28 mouse cellular contexts compared by ENCODE assay signal in genomic region chr4:138547556-138547955, GRCm38 (mm10).
A peak's percentile ranks its signal among the peaks of the same experiment; 100 is the strongest.
DNase-seq lines count a peak whose midpoint lies in the region; ATAC-seq lines count a peak whose summit lies in the region.
"Had no signal": no experiment of that assay in that cellular context is flagged by ENCODE, and none has a peak within 500 bp of the region (broad histone marks: within the 10 kb centered on the region; RNA-seq: fewer than 3 reads in every experiment).

No protein-coding gene starts in this region.

- ATAC-seq in hindbrain, embryonic 16.5 days = no peak
- ATAC-seq in hindbrain, embryonic 14.5 days (ENCODE audit: low FRiP score) = no peak
- ATAC-seq in midbrain, embryonic 14.5 days (ENCODE audit: low FRiP score, low TSS enrichment) = no peak
- ATAC-seq in neural tube, embryonic 15.5 days (ENCODE audit: low FRiP score) = no peak
- ATAC-seq in forebrain, embryonic 14.5 days = no peak
- ATAC-seq: CD4-positive, CD25-positive, alpha-beta regulatory T cell, adult 4 months; intestine, embryonic 16.5 days; lung, postnatal 0 days had no signal

- no peak overlapping the region; the same call in 1 of the 2 replicates for H3K4me2 ChIP-seq in hindbrain, embryonic 16.5 days (ENCODE audit: low read length)
- no peak overlapping the region for H3K4me2 ChIP-seq in hindbrain, embryonic 14.5 days (replicated peaks)
- H3K4me2 ChIP-seq in midbrain, embryonic 14.5 days (ENCODE audit: low read length) = peak overlapping the region; percentile 23; the same call in 1 of the 2 replicates
- H3K4me2 ChIP-seq in neural tube, embryonic 15.5 days = peak overlapping the region; percentile 30
- no peak overlapping the region for H3K4me2 ChIP-seq in forebrain, embryonic 14.5 days (ENCODE audit: low read length)
- H3K4me2 ChIP-seq: embryonic facial prominence, embryonic 12.5 days; heart, embryonic 11.5 days; limb, embryonic 13.5 days; liver, embryonic 13.5 days had no signal

- no peaks in the 10 kb centered on the region for H3K9me3 ChIP-seq in hindbrain, embryonic 16.5 days (ENCODE audit: control insufficient read depth, low read length)
- H3K9me3 ChIP-seq in hindbrain, embryonic 14.5 days (ENCODE audit: control insufficient read depth, low read length) = no peaks in the 10 kb centered on the region
- no peaks in the 10 kb centered on the region for H3K9me3 ChIP-seq in midbrain, embryonic 14.5 days (ENCODE audit: control insufficient read depth, low read length)
- no peaks in the 10 kb centered on the region for H3K9me3 ChIP-seq in midbrain, embryonic 10.5 days (replicated peaks)
- H3K9me3 ChIP-seq in neural tube, embryonic 15.5 days (replicated peaks) = no peaks in the 10 kb centered on the region
- no peaks in the 10 kb centered on the region for H3K9me3 ChIP-seq in forebrain, embryonic 14.5 days (replicated peaks; ENCODE audit: control insufficient read depth, low read length)
- H3K9me3 ChIP-seq: embryonic facial prominence, embryonic 12.5 days; forebrain, embryonic 15.5 days; limb, embryonic 13.5 days; liver, embryonic 13.5 days; megakaryocyte, embryonic 14.5 days had no signal

- no peak overlapping the region for H3K27ac ChIP-seq in hindbrain, embryonic 16.5 days (ENCODE audit: low read depth, low read length)
- H3K27ac ChIP-seq in hindbrain, embryonic 14.5 days = no peak overlapping the region
- 0 out of 2 replicates have a peak overlapping the region, but pooled peaks have one; percentile 1 for H3K27ac ChIP-seq in midbrain, embryonic 14.5 days (replicated peaks; ENCODE audit: low read depth, low read length)
- H3K27ac ChIP-seq in midbrain, embryonic 10.5 days (replicated peaks) = no peak overlapping the region
- peak overlapping the region; percentile 69 for H3K27ac ChIP-seq in neural tube, embryonic 15.5 days (replicated peaks)
- no peak overlapping the region for H3K27ac ChIP-seq in forebrain, embryonic 14.5 days (ENCODE audit: low read depth, low read length)
- H3K27ac ChIP-seq: embryonic facial prominence, embryonic 12.5 days; forebrain, embryonic 15.5 days; kidney, postnatal 0 days; limb, embryonic 13.5 days; liver, embryonic 13.5 days; stomach, postnatal 0 days had no signal

- WGBS in hindbrain, embryonic 16.5 days = 20% methylated on average over 10 of the region's 10 CpGs
- 20% methylated on average over 10 of the region's 10 CpGs for WGBS in hindbrain, embryonic 14.5 days
- WGBS in midbrain, embryonic 14.5 days = 24% methylated on average over 10 of the region's 10 CpGs
- 23% methylated on average over 10 of the region's 10 CpGs for WGBS in midbrain, embryonic 10.5 days
- 18% methylated on average over 10 of the region's 10 CpGs for WGBS in neural tube, embryonic 15.5 days
- 24% methylated on average over 10 of the region's 10 CpGs for WGBS in forebrain, embryonic 14.5 days

- peaks cover 19% of the 10 kb centered on the region for H3K4me1 ChIP-seq in hindbrain, embryonic 16.5 days (ENCODE audit: control insufficient read depth, insufficient read depth, low read depth, low read length)
- peaks cover 14% of the 10 kb centered on the region; the same call in 1 of the 2 replicates for H3K4me1 ChIP-seq in hindbrain, embryonic 14.5 days (replicated peaks; ENCODE audit: control insufficient read depth, insufficient read depth, low read length)
- peaks cover 20% of the 10 kb centered on the region for H3K4me1 ChIP-seq in midbrain, embryonic 14.5 days (ENCODE audit: control insufficient read depth, insufficient read depth, low read length)
- peaks cover 21% of the 10 kb centered on the region for H3K4me1 ChIP-seq in midbrain, embryonic 10.5 days
- peaks cover 27% of the 10 kb centered on the region for H3K4me1 ChIP-seq in neural tube, embryonic 15.5 days
- peaks cover 5% of the 10 kb centered on the region for H3K4me1 ChIP-seq in forebrain, embryonic 14.5 days (ENCODE audit: control insufficient read depth, insufficient read depth, low read length)
- H3K4me1 ChIP-seq: embryonic facial prominence, embryonic 12.5 days; liver, embryonic 13.5 days; megakaryocyte, embryonic 14.5 days had no signal

- DNase-seq in hindbrain, embryonic 14.5 days (ENCODE audit: low spot score) = no peak
- no peak for DNase-seq in midbrain, embryonic 14.5 days
- no peak for DNase-seq in midbrain, embryonic 10.5 days (ENCODE audit: low spot score)
- DNase-seq in ZHBTc4 (ENCODE audit: low read depth, low spot score) = peak; percentile 82
- no peak for DNase-seq in right cerebral cortex, adult 2 months (ENCODE audit: low spot score in 2 of 2)
- DNase-seq in forebrain, embryonic 14.5 days (ENCODE audit: low spot score) = no peak
- DNase-seq: cerebellum, adult 9-10 months; cerebellum, postnatal 36 days; embryo, embryonic 11 days; gastrocnemius, postnatal 36 days; heart, adult 18-20 months; heart, postnatal 36 days; liver, embryonic 13.5 days; lung, adult 18-20 months; lung, postnatal 4 days; thymus, adult 18-20 months had no signal

- no peaks in the 10 kb centered on the region for H3K36me3 ChIP-seq in hindbrain, embryonic 16.5 days (ENCODE audit: control insufficient read depth, insufficient read depth, low read length)
- no peaks in the 10 kb centered on the region for H3K36me3 ChIP-seq in hindbrain, embryonic 14.5 days (replicated peaks; ENCODE audit: control insufficient read depth, insufficient read depth)
- no peaks in the 10 kb centered on the region for H3K36me3 ChIP-seq in midbrain, embryonic 14.5 days (ENCODE audit: control insufficient read depth, insufficient read depth, low read length)
- no peaks in the 10 kb centered on the region for H3K36me3 ChIP-seq in midbrain, embryonic 10.5 days
- H3K36me3 ChIP-seq in neural tube, embryonic 15.5 days = no peaks in the 10 kb centered on the region
- no peaks in the 10 kb centered on the region for H3K36me3 ChIP-seq in forebrain, embryonic 14.5 days (ENCODE audit: control insufficient read depth, insufficient read depth, low read length)
- H3K36me3 ChIP-seq: embryonic facial prominence, embryonic 12.5 days; forebrain, embryonic 15.5 days; limb, embryonic 13.5 days; liver, embryonic 13.5 days had no signal

- H3K27me3 ChIP-seq in hindbrain, embryonic 16.5 days (replicated peaks; ENCODE audit: control insufficient read depth, insufficient read depth, low read length) = no peaks in the 10 kb centered on the region; the same call in 1 of the 2 replicates
- H3K27me3 ChIP-seq in hindbrain, embryonic 14.5 days (ENCODE audit: control insufficient read depth, insufficient read depth, low read length) = no peaks in the 10 kb centered on the region
- no peaks in the 10 kb centered on the region for H3K27me3 ChIP-seq in midbrain, embryonic 14.5 days (ENCODE audit: control insufficient read depth, insufficient read depth, low read length)
- H3K27me3 ChIP-seq in midbrain, embryonic 10.5 days (ENCODE audit: low read depth, poor library complexity, severe bottlenecking) = peaks cover 20% of the 10 kb centered on the region
- H3K27me3 ChIP-seq in neural tube, embryonic 15.5 days (replicated peaks) = no peaks in the 10 kb centered on the region
- H3K27me3 ChIP-seq in forebrain, embryonic 14.5 days (replicated peaks; ENCODE audit: control insufficient read depth, insufficient read depth, low read length) = no peaks in the 10 kb centered on the region
- H3K27me3 ChIP-seq: forebrain, embryonic 15.5 days; liver, embryonic 13.5 days had no signal

- 0 out of 2 replicates have a peak overlapping the region, but pooled peaks have one; percentile 25 for H3K9ac ChIP-seq in hindbrain, embryonic 16.5 days (ENCODE audit: low read depth, low read length)
- no peak overlapping the region for H3K9ac ChIP-seq in hindbrain, embryonic 14.5 days
- H3K9ac ChIP-seq in midbrain, embryonic 14.5 days (replicated peaks; ENCODE audit: low read length) = no peak overlapping the region
- H3K9ac ChIP-seq in neural tube, embryonic 15.5 days (replicated peaks) = no peak overlapping the region
- H3K9ac ChIP-seq in forebrain, embryonic 14.5 days (ENCODE audit: low read length) = no peak overlapping the region
- H3K9ac ChIP-seq: embryonic facial prominence, embryonic 12.5 days; forebrain, embryonic 15.5 days; limb, embryonic 13.5 days; liver, embryonic 13.5 days had no signal

- no peak overlapping the region for H3K4me3 ChIP-seq in hindbrain, embryonic 16.5 days (ENCODE audit: low read length)
- H3K4me3 ChIP-seq in hindbrain, embryonic 14.5 days (replicated peaks; ENCODE audit: low read length) = no peak overlapping the region
- H3K4me3 ChIP-seq in midbrain, embryonic 14.5 days (replicated peaks; ENCODE audit: low read depth, low read length) = no peak overlapping the region
- no peak overlapping the region for H3K4me3 ChIP-seq in midbrain, embryonic 10.5 days
- H3K4me3 ChIP-seq in neural tube, embryonic 15.5 days (replicated peaks) = no peak overlapping the region
- no peak overlapping the region for H3K4me3 ChIP-seq in forebrain, embryonic 14.5 days (ENCODE audit: low read depth, low read length)
- H3K4me3 ChIP-seq: embryonic facial prominence, embryonic 12.5 days; forebrain, embryonic 15.5 days; limb, embryonic 13.5 days; liver, embryonic 13.5 days; megakaryocyte, embryonic 14.5 days had no signal

Comparison
In these comparisons a context has a peak if more than half of its experiments do, and no peak if none do; other contexts are left out.
1. H3K27ac ChIP-seq: peak in midbrain, embryonic 14.5 days (single experiment) and neural tube, embryonic 15.5 days (single experiment); none in hindbrain, embryonic 16.5 days (single experiment), hindbrain, embryonic 14.5 days (single experiment), midbrain, embryonic 10.5 days (single experiment) and forebrain, embryonic 14.5 days (single experiment).
2. H3K4me2 ChIP-seq: peak in midbrain, embryonic 14.5 days (single experiment) and neural tube, embryonic 15.5 days (single experiment); none in hindbrain, embryonic 16.5 days (single experiment), hindbrain, embryonic 14.5 days (single experiment) and forebrain, embryonic 14.5 days (single experiment).